Mouse (Mus musculus): ENCODE measurements around the gene Aloxe3.

DNA sequence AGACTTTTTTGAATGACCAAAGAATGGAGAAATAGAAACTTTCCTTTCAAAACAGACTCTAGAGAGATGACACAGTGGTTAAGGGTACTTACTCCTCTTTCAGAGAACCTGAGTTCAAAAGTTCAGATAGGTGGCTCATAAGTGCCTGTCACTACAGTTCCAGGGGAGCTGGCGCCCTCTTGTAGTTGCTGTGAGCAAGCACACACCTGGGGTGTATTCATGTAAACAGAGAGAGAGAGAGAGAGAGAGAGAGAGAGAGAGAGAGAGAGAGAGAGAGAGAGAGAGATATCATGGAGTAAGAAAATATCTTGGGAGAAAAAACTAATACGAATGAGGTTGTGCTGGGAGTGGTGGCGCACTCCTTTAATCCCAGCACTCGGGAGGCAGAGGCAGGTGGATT is 54.4 kb downstream of the Aloxe3 start:
- TF ChIP-seq CTCF (IDR thresholded peaks at IDR 0.05; ENCODE audit: control insufficient read depth, insufficient read depth, low read length) (peak; percentile 3; the same call in 1 of the 2 replicates), POLR2A (IDR thresholded peaks at IDR 0.05; ENCODE audit: borderline replicate concordance, control insufficient read depth, low read depth, low read length) (no peak)

Data from bone marrow, adult 2 months (tissue).